Mouse (Mus musculus): ENCODE data around the gene Cxcr2.
"Not testable (repeated sequence)": the region's sequence is repeated elsewhere in the genome, so short reads cannot be mapped to it uniquely, and the experiment has no call there.

The Cxcr2 gene

GRCm38 (mm10) chr1:74135326-74135950 lies 18.4 kb upstream of the Cxcr2 start:
- ATAC-seq (ENCODE audit: insufficient number of reproducible peaks, low FRiP score, low TSS enrichment), result no peak

DNA sequence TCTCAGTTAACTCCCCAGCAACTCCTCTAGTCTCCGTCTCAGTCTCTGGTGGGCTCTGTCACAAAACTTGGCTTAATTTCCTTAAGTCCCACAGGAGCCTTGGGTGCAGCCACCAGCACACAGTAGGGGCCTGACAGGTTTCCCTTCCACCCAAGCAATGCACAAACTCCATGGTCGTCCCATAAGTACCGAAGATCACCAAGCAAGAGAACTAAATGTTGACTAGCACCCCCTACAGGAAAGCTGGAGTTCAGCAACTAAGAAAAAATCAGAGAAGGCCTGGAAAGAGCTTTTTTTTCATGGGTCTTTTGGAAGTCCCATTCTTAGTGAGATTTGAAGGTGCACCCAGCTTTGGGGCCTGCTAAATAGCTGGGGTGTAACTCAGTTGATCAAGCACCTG lies 14.4 kb upstream of the Cxcr2 start:
- no peak for ATAC-seq (ENCODE audit: insufficient number of reproducible peaks, low FRiP score, low TSS enrichment)

DNA sequence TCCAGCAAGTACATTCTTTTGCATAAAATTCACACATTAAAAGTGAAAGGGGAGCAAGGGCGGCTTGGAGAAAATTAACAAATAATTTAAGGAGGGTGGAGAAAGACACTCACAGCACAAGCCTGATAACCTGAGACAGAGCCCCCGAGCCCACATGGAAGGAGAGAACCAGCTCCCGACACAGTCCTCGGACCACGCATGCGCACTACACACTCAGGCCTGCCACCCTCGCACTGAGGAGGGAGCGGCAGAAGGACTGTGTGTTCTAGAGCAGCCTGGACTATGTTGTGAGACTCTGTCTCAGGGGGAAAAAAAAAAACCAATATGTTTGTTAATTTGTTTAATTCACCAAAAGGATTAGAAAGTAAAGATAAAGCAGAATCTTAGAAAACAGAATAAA lies 12.0 kb upstream of the Cxcr2 start:
- no peak for ATAC-seq (ENCODE audit: insufficient number of reproducible peaks, low FRiP score, low TSS enrichment)

- ATAC-seq (ENCODE audit: insufficient number of reproducible peaks, low FRiP score, low TSS enrichment), result no peak
Observed at GRCm38 (mm10) chr1:74149106-74149885, 4.5 kb upstream of the Cxcr2 start.

- no peak for ATAC-seq (ENCODE audit: insufficient number of reproducible peaks, low FRiP score, low TSS enrichment)
Observed at GRCm38 (mm10) chr1:74150101-74150500, 3.7 kb upstream of the Cxcr2 start.

DNA sequence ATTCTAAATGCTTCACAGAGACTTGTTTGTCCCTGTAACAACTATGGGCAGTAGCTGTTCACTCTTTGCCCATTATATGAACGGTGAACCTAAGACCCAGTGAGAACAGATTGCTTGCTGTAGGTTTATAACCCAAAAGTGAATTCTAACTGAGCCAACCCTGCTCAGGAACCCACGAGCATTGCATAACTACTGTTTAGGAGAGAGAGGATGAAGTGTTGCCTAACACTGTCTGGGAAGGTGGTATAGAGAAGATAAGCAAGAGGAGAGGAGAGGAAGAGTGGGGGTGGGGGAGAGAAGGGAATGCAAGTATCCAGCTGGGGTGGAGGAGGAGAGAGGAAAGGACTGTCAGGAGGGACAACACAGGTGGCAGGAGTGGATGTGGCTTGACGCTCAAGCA lies 2.7 kb upstream of the Cxcr2 start:
- ATAC-seq (ENCODE audit: insufficient number of reproducible peaks, low FRiP score, low TSS enrichment), result no peak

- ATAC-seq (ENCODE audit: insufficient number of reproducible peaks, low FRiP score, low TSS enrichment), result no peak
Observed at GRCm38 (mm10) chr1:74155435-74156012, 1.7 kb downstream of the Cxcr2 start.

- ATAC-seq (ENCODE audit: insufficient number of reproducible peaks, low FRiP score, low TSS enrichment), result no peak
Observed at GRCm38 (mm10) chr1:74156381-74156910, 2.7 kb downstream of the Cxcr2 start.

DNA sequence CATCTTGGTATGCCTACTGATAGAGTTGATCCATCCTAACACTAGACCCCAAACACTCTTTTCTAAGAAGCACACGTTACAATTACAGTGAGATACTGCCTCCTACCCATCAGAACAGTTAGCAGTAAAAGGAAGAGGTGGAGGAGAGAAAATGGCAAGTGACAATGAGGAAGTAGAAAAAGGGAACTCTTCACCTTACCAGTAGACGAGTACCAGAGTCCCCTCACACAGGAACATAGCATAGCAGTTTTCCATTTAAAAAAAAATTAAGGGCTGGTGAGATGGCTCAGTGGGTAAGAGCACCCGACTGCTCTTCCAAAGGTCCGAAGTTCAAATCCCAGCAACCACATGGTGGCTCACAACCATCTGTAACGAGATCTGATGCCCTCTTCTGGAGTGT lies 5.8 kb downstream of the Cxcr2 start:
- not testable (repeated sequence) for ATAC-seq (ENCODE audit: insufficient number of reproducible peaks, low FRiP score, low TSS enrichment)

DNA sequence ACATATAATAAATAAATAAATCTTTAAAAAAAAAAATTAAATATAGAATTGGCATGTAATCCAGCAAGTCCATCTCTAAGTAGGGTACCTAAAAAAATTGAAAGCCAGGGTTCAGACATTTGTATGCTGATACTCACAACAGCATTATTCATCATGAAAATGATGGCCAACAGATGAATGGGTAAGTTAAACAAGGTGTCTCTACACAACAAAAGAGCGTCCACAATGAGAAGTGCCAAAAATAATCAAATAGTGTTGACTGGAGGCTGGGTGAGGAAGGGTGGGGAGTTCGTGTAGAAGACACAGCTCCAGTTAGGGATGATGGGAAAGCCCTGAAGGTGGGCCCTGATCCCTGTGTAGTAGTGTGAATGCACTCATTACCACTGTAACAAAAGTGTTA lies 6.2 kb downstream of the Cxcr2 start:
- no peak for ATAC-seq (ENCODE audit: insufficient number of reproducible peaks, low FRiP score, low TSS enrichment)

- ATAC-seq (ENCODE audit: insufficient number of reproducible peaks, low FRiP score, low TSS enrichment), result no peak
Observed at GRCm38 (mm10) chr1:74167136-74167535, 13.3 kb downstream of the Cxcr2 start.

DNA sequence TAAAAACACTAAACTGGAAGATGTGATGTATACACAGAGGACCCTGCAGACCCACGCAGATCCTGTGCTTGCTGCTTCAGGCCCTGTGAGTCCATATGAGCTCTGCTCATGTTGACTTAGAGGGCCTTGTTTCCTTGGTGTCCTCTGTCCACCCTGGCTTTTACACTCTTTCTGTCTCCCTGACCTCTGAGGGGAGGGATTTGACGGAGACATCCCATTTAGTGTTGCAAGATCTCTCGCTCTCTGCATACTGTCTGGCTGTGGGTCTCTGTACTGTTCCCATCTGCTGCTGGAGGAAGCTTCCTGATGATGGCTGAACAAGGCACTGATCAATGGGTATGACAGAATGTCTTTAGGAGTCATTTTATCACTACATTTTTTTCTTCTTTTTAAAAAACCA lies 15.9 kb downstream of the Cxcr2 start:
- ATAC-seq (ENCODE audit: insufficient number of reproducible peaks, low FRiP score, low TSS enrichment), result no peak

DNA sequence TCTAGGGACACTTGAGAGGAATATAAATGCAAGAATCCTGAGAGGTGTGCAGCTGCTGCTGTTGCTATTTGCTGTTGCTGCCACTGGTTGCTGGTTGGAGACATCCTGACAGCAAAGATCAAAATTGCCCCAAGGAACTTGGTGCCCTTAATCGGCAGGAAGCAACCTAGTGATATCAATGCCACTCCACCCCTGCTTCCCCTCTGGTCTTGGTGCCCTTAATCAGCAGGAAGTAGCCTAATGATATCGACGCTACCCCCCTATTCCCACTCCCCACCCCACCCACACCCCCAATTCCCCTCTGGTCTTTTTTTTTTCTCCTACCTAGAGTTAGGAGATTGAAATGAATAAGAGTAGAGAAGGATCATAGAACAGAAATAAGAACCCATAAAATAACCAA lies 18.9 kb downstream of the Cxcr2 start:
- ATAC-seq (ENCODE audit: insufficient number of reproducible peaks, low FRiP score, low TSS enrichment), result no peak

DNA sequence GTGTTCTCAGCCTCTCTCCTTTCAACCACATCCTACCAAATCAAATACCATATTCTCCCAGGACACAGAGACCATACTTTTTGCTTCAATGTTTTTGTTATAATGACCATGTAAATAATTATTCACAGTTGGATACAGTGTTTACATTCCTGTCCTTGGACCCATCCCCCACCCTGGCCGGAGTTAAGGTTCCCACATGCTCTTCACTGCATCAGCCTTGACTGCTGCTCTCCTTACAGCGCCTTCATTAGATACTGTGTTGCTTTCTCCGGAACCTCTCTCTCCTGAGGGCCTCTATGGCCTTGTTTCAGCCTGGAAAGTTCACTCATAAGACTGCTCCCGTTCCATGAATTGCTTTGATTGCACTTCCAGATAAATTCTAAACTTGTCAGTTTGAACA lies 21.9 kb downstream of the Cxcr2 start:
- ATAC-seq (ENCODE audit: insufficient number of reproducible peaks, low FRiP score, low TSS enrichment), result no peak

GRCm38 (mm10) chr1:74178618-74179017 lies 24.8 kb downstream of the Cxcr2 start:
- no peak for ATAC-seq (ENCODE audit: insufficient number of reproducible peaks, low FRiP score, low TSS enrichment)

DNA sequence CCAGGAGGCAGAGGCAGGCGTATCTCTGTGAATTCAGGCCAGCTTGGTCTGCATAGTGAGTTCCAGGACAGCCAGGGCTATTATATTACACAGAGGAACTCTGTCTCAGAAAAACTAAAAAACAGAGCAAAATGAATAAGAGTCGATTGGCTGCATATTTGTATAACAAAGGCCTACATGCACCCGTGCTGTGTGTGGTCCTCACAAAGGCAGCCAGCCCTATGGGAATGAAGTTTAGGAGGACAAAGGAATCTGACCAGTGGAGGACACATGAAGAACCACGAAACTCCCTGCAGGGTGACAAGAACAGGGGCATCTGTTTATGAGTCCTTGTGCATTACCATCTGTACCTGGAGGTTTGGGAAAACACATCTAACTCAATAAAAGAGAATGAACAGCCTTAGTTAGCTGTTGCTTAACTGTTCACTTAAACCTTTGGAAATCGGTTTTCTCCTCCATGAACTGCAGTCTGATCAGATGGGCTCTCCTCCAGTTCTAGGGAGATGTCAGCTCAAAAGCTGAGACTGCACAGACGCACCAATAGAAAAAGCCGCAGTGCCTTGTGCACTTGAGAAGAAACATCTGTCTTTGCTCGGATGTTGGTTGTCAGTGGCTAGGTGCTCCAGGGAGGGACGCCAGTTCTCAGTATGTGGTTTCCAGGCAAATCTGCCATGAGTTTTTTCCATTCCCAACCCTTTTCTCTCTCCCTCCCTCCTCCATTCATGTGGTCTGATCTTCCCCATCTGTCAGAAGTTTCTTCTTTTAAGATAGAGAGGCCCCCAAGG lies 26.0 kb downstream of the Cxcr2 start:
- ATAC-seq (ENCODE audit: insufficient number of reproducible peaks, low FRiP score, low TSS enrichment), result no peak

GRCm38 (mm10) chr1:74181462-74181861 lies 27.7 kb downstream of the Cxcr2 start:
- no peak for ATAC-seq (ENCODE audit: insufficient number of reproducible peaks, low FRiP score, low TSS enrichment)

DNA sequence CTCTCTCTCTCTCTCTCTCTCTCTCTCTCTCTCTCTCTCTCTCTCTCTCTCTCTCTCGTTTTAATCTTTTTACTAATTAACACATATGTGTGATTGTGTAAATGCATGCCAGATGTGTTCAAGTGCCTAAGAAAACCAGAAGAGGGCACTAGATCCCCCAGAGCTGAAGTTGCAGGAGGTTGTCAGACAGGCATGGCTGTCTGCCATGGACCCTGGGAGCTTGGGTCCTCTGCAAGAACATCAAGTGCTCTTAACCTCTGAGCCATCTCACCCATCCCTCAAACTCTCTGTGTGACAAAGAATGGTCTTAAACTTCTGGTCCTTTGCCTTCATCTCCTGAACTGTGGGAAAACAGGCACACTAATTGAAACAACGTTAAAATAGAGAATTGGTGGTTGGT lies 29.2 kb downstream of the Cxcr2 start:
- ATAC-seq (ENCODE audit: insufficient number of reproducible peaks, low FRiP score, low TSS enrichment), result no peak

DNA sequence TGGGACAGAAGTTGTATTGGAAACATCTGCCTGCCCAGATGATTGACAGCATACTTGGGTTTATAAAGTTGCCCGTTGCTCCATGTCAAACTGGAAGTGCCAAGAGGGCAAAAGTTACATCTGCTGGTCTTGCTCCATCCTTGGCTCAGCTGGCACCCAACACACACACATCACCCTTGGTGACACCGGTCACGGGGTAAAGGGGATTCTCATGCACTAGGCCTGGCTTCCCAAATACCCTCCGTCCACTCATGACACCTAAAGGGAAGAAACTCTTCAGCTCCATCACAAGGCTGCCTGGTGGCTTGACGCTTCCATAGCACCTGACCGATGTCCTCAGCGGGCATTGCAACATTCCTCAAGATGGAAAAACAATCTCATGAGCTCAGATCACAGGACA lies 36.7 kb downstream of the Cxcr2 start:
- ATAC-seq (ENCODE audit: insufficient number of reproducible peaks, low FRiP score, low TSS enrichment), result no peak

GRCm38 (mm10) chr1:74192711-74193110 lies 38.9 kb downstream of the Cxcr2 start:
- ATAC-seq (ENCODE audit: insufficient number of reproducible peaks, low FRiP score, low TSS enrichment), result no peak

DNA sequence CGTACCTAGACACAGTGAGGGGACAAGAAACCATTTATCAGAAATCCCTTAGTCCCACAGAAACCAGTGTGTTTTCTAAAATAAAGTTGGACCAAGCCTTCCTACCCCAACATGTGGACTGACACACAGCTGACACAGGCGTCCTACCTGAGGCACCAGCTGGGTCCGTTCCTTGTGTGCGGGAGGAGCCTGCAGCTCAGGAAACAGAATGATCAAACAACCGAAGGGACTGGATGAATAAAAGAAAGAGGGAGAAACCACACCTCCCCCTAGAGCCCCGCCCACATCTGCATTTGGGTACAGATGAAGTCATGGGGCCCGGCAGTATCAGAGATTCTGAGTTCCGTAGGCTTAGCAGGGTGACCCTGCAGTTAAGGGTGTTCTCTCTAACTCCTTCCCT lies 40.7 kb downstream of the Cxcr2 start, which contains the start of gene Cxcr1:
Gene Cxcr1 (minus strand): TSS at position 187 of the 400 bp plus-strand sequence.
- ATAC-seq (ENCODE audit: insufficient number of reproducible peaks, low FRiP score, low TSS enrichment), result no peak
